Mouse (Mus musculus) MEL (cell line): ENCODE measurements at regions not wholly inside any gene's neighbourhood (a gene's known extent, or its start where the extent isn't known, plus 50 kb on each side); places are given as distances from the start of the nearest gene placed in this dataset.

Experiments
- CTCF ChIP-seq, 3 experiments: IDR thresholded peaks in 2 of 3; conservative IDR thresholded peaks in 1 of 3; 2 replicates each; pipeline ENCODE4 v1.5.1; 2011 to 2012; ENCODE audit warnings: low read length in 3 of 3, low read depth in 2 of 3, mild to moderate bottlenecking in 2 of 3, improper control_type of control experiment in 1 of 3, inconsistent platforms in 1 of 3, mixed read lengths in 1 of 3, moderate library complexity in 1 of 3; ENCODE audit not compliant: control insufficient read depth in 1 of 3, insufficient read depth in 1 of 3, poor library complexity in 1 of 3, severe bottlenecking in 1 of 3
- EP300 ChIP-seq, 2 experiments: IDR thresholded peaks; 2 replicates each; pipeline ENCODE4 v1.6.1; 2011; ENCODE audit warnings: improper control_type of control experiment in 2 of 2, low read length in 2 of 2, low read depth in 1 of 2, mild to moderate bottlenecking in 1 of 2
- GABPA ChIP-seq: IDR thresholded peaks from 2 replicates; pipeline ENCODE4 v1.6.1; 2012; ENCODE audit warnings: low read depth, mild to moderate bottlenecking, inconsistent platforms, low read length, improper control_type of control experiment, moderate library complexity
- GATA1 ChIP-seq: IDR thresholded peaks from 2 replicates; pipeline ENCODE4 v1.6.1; 2011; ENCODE audit warnings: low read depth, low read length, improper control_type of control experiment
- NELFE ChIP-seq: IDR thresholded peaks from 2 replicates; pipeline ENCODE4 v1.6.1; 2011; ENCODE audit warnings: low read depth, low read length, improper control_type of control experiment
- POLR2A ChIP-seq, 2 experiments: IDR thresholded peaks; 2 replicates each; pipeline ENCODE4 v1.6.1; 2011 to 2012; ENCODE audit warnings: low read length in 2 of 2, mild to moderate bottlenecking in 2 of 2, control low read depth in 1 of 2, improper control_type of control experiment in 1 of 2, low read depth in 1 of 2, moderate library complexity in 1 of 2; ENCODE audit not compliant: control insufficient read depth in 1 of 2, insufficient read depth in 1 of 2, poor library complexity in 1 of 2
- POLR2AphosphoS2 ChIP-seq: IDR thresholded peaks from 2 replicates; pipeline ENCODE4 v1.6.1; 2011; ENCODE audit warnings: low read length, improper control_type of control experiment
- SIN3A ChIP-seq: IDR thresholded peaks from 2 replicates; pipeline ENCODE4 v1.6.1; 2012; ENCODE audit warnings: low read length, improper control_type of control experiment, inconsistent platforms
- TBP ChIP-seq: IDR thresholded peaks from 2 replicates; pipeline ENCODE4 v1.8.0; 2011; ENCODE audit warnings: low read depth, low read length, improper control_type of control experiment
- TCF12 ChIP-seq: IDR thresholded peaks from 2 replicates; pipeline ENCODE4 v1.6.1; 2014; ENCODE audit warnings: low read depth, mild to moderate bottlenecking, inconsistent platforms, low read length, improper control_type of control experiment, moderate library complexity
- USF1 ChIP-seq: IDR thresholded peaks from 2 replicates; pipeline ENCODE4 v1.6.1; 2014; ENCODE audit warnings: low read depth, mild to moderate bottlenecking, inconsistent platforms, low read length, improper control_type of control experiment, moderate library complexity
- USF2 ChIP-seq, 2 experiments: IDR thresholded peaks; 2 replicates each; pipeline ENCODE4 v1.6.1; 2011 to 2012; ENCODE audit warnings: improper control_type of control experiment in 2 of 2, low read length in 2 of 2, borderline replicate concordance in 1 of 2, inconsistent platforms in 1 of 2, low read depth in 1 of 2, mild to moderate bottlenecking in 1 of 2; ENCODE audit not compliant: insufficient read depth in 1 of 2

- no peak for TF ChIP-seq POLR2A (IDR thresholded peaks at IDR 0.05; ENCODE audit: control insufficient read depth in 1 of 2, insufficient read depth in 1 of 2, low read depth in 1 of 2, low read length in 2 of 2, poor library complexity in 1 of 2)
- TF ChIP-seq GATA1, result no peak
- no peak for TF ChIP-seq EP300 (IDR thresholded peaks at IDR 0.05; ENCODE audit: low read depth in 1 of 2, low read length in 2 of 2)
- TF ChIP-seq TCF12, result no peak
- no peak for TF ChIP-seq USF1
- TF ChIP-seq CTCF (IDR thresholded peaks at IDR 0.05 in 2 of 3, conservative IDR thresholded peaks at IDR 0.05 in 1 of 3; ENCODE audit: control insufficient read depth in 1 of 3, insufficient read depth in 1 of 3, low read depth in 2 of 3, low read length in 3 of 3, poor library complexity in 1 of 3, severe bottlenecking in 1 of 3), result no peak
- TF ChIP-seq USF2 (IDR thresholded peaks at IDR 0.05; ENCODE audit: borderline replicate concordance in 1 of 2, insufficient read depth in 1 of 2, low read depth in 1 of 2, low read length in 2 of 2), result no peak
- no peak for TF ChIP-seq POLR2AphosphoS2
- TF ChIP-seq NELFE, result no peak
- no peak for TF ChIP-seq SIN3A
- no peak for TF ChIP-seq TBP
- no peak for TF ChIP-seq GABPA
Measured at GRCm38 (mm10) chr13:29108214-29108613, 154.7 kb upstream of the Sox4 start.
